Mouse (Mus musculus) left cerebral cortex, postnatal 25 days (tissue): ENCODE results near the gene Cc2d1a. TPM values are rescaled to one million over a fixed set of nuclear protein-coding genes. Genes with fewer than 3 reads are reported as not detected.

Source experiments
- DNase-seq, 2 experiments: peaks; one replicate each; pipeline ENCODE4 v3.0.0; 2022; ENCODE audit warnings: low spot score in 2 of 2, mixed read lengths in 1 of 2
- intact Hi-C: fragments of 180-260 bp; cut with DNase I; formaldehyde crosslinking; loops from one replicate; pipeline ENCODE4 v1.15.1; 2025
- total RNA-seq, 2 experiments: library from RNA; stranded (reverse); gene quantifications; 2 replicates each; pipeline ENCODE4 v1.2.3; 2021

Cc2d1a gene
- total RNA-seq, 2 experiments from 2014 or later, result 46.6 to 49.4 TPM

- no peak for DNase-seq
- intact Hi-C loops, result no loop called here
Observed at GRCm38 (mm10) chr8:84122151-84122550, 25.6 kb downstream of the Cc2d1a start.

- DNase-seq, result no peak
- intact Hi-C loops, result no loop called here
Observed at GRCm38 (mm10) chr8:84115646-84116045, 32.1 kb downstream of the Cc2d1a start.

- intact Hi-C loops, result loop anchor here (5.0 kb wide), 1 partner anchor 69 kb away; no protein-coding TSS in a partner anchor
- no peak for DNase-seq
Observed at GRCm38 (mm10) chr8:84106216-84107040, 41.3 kb downstream of the Cc2d1a start.

- no peak for DNase-seq
- intact Hi-C loops, result loop anchor here (5.0 kb wide), 1 partner anchor 68 kb away; no protein-coding TSS in a partner anchor
Observed at GRCm38 (mm10) chr8:84105676-84106075, 42.1 kb downstream of the Cc2d1a start.

- intact Hi-C loops, result loop anchor here (5.0 kb wide), 1 partner anchor 68 kb away; no protein-coding TSS in a partner anchor
- peak; percentile 98 to 99 for DNase-seq
Observed at GRCm38 (mm10) chr8:84104697-84105609, 42.8 kb downstream of the Cc2d1a start, which contains the start of gene Dcaf15. Dcaf15 (minus strand) TSS chr8:84104768.

GRCm38 (mm10) chr8:84104221-84104620, 43.5 kb downstream of the Cc2d1a start:
- intact Hi-C loops, result no loop called here
- peak in 1 of 2 experiments; percentile 40 for DNase-seq

- no peak for DNase-seq
- intact Hi-C loops, result no loop called here
Observed at GRCm38 (mm10) chr8:84103601-84104000, 44.1 kb downstream of the Cc2d1a start.

- no peak for DNase-seq
- intact Hi-C loops, result no loop called here
Observed at GRCm38 (mm10) chr8:84101476-84102270, 46.1 kb downstream of the Cc2d1a start.

- DNase-seq, result no peak
- intact Hi-C loops, result no loop called here
Observed at GRCm38 (mm10) chr8:84098376-84098775, 49.4 kb downstream of the Cc2d1a start.

GRCm38 (mm10) chr8:84096061-84096460, 51.7 kb downstream of the Cc2d1a start:
- intact Hi-C loops, result no loop called here
- no peak for DNase-seq

- intact Hi-C loops, result no loop called here
- DNase-seq, result no peak
Observed at GRCm38 (mm10) chr8:84090585-84090984, 57.2 kb downstream of the Cc2d1a start.

- no peak for DNase-seq
- intact Hi-C loops, result no loop called here
Observed at GRCm38 (mm10) chr8:84089277-84089676, 58.5 kb downstream of the Cc2d1a start.

GRCm38 (mm10) chr8:84087821-84088220, 59.9 kb downstream of the Cc2d1a start:
- DNase-seq, result peak in 1 of 2 experiments; percentile 52
- intact Hi-C loops, result no loop called here

- DNase-seq, result no peak
- intact Hi-C loops, result no loop called here
Observed at GRCm38 (mm10) chr8:84087156-84087555, 60.6 kb downstream of the Cc2d1a start.

- intact Hi-C loops, result no loop called here
- DNase-seq, result no peak
Observed at GRCm38 (mm10) chr8:84084341-84085115, 63.2 kb downstream of the Cc2d1a start.

- intact Hi-C loops, result no loop called here
- DNase-seq, result no peak
Observed at GRCm38 (mm10) chr8:84083829-84084241, 63.9 kb downstream of the Cc2d1a start.
